Mouse (Mus musculus) kidney, adult 2 months (tissue): ENCODE results near the gene Zbtb20.

Source experiments
- CTCF ChIP-seq: fragments of 200-500 bp; conservative IDR thresholded peaks from 2 replicates; pipeline ENCODE4 v1.5.1; 2011; ENCODE audit warnings: low read depth, mild to moderate bottlenecking, control low read depth, low read length, moderate library complexity, mixed read lengths; ENCODE audit not compliant: insufficient read depth, insufficient read length
- POLR2A ChIP-seq: fragments of 200-500 bp; IDR thresholded peaks from one replicate; pipeline ENCODE4 v1.6.1; 2011; ENCODE audit warnings: low read depth, low read length, control low read depth

DNA sequence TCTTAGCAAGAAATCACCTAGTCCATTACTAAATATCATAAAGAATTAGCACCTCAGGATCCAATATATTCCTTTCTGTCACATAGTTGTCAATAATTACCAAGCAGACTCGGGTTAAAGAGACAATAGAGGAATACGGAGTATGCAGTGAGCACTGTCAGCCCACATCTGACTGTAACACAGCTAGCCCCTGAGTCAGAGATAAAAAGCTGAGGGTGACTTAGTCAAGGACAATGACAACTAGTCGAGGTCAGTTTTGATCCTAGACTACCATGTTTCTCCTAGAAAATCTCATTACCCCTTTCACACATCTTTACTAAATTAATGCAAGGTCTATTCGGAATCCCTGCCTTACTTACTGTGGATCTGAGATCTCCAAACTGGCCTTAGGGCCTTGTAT lies 465.0 kb downstream of the Zbtb20 start:
- TF ChIP-seq CTCF: no peak
- no peak for TF ChIP-seq POLR2A
